Mouse (Mus musculus): Measurements from ENCODE around the gene Fbxw22. TPM values are rescaled to one million over a fixed set of nuclear protein-coding genes. Genes with fewer than 3 reads are reported as not detected.
"Not testable (repeated sequence)": the region's sequence is repeated elsewhere in the genome, so short reads cannot be mapped to it uniquely, and the experiment has no call there.

The Fbxw22 gene
- polyA plus RNA-seq (2011; ENCODE audit: insufficient read depth, insufficient read length, low replicate concordance, missing spikeins) = not detected in 2 replicates

GRCm38 (mm10) chr9:109404196-109404595 lies at the start of gene Fbxw22:
Fbxw22 (minus strand) TSS chr9:109404296.
- H3K27ac ChIP-seq (ENCODE audit: control insufficient read depth, insufficient read depth, low read depth, low read length, poor library complexity); H3K4me1 ChIP-seq (ENCODE audit: control insufficient read depth, insufficient read depth, low read length); H3K4me3 ChIP-seq (replicated peaks; ENCODE audit: control insufficient read depth, low read depth, low read length): not testable (repeated sequence)
- 67% methylated on average over 4 of the region's 4 CpGs for WGBS

- no peaks in the 10 kb centered on the region for H3K4me1 ChIP-seq (ENCODE audit: control insufficient read depth, insufficient read depth, low read length)
- no peak within 1 kb of the TSS for H3K4me3 ChIP-seq (replicated peaks; ENCODE audit: control insufficient read depth, low read depth, low read length)
- H3K27ac ChIP-seq (ENCODE audit: control insufficient read depth, insufficient read depth, low read depth, low read length, poor library complexity) = no peak within 1 kb of the TSS
- TF ChIP-seq POLR2A (IDR thresholded peaks at IDR 0.05; ENCODE audit: borderline replicate concordance, control insufficient read depth, low read depth, low read length) (no peak), CTCF (IDR thresholded peaks at IDR 0.05; ENCODE audit: control insufficient read depth, insufficient read depth, low read length) (no peak)
These were observed 44.9 kb upstream of the Fbxw22 start, which contains the start of gene Fbxw16 for GRCm38 (mm10) chr9:109449040-109449439. Fbxw16 (minus strand) TSS chr9:109449140.

- Histone ChIP-seq H3K4me1 (ENCODE audit: control insufficient read depth, insufficient read depth, low read length) (no peaks in the 10 kb centered on the region), H3K4me3 (replicated peaks; ENCODE audit: control insufficient read depth, low read depth, low read length) (no peak overlapping the region), H3K27ac (ENCODE audit: control insufficient read depth, insufficient read depth, low read depth, low read length, poor library complexity) (no peak overlapping the region)
- 90% methylated on average over 1 of the region's 1 CpGs for WGBS
- TF ChIP-seq POLR2A (IDR thresholded peaks at IDR 0.05; ENCODE audit: borderline replicate concordance, control insufficient read depth, low read depth, low read length) (no peak), CTCF (IDR thresholded peaks at IDR 0.05; ENCODE audit: control insufficient read depth, insufficient read depth, low read length) (no peak)
These were observed 28.9 kb upstream of the Fbxw22 start for GRCm38 (mm10) chr9:109432956-109433355.

- H3K4me3 ChIP-seq (replicated peaks; ENCODE audit: control insufficient read depth, low read depth, low read length); H3K27ac ChIP-seq (ENCODE audit: control insufficient read depth, insufficient read depth, low read depth, low read length, poor library complexity); H3K4me1 ChIP-seq (ENCODE audit: control insufficient read depth, insufficient read depth, low read length): not testable (repeated sequence)
- WGBS = 91% methylated on average over 1 of the region's 1 CpGs
These were observed 64.5 kb downstream of the Fbxw22 start, which contains the start of gene Fbxw28 for GRCm38 (mm10) chr9:109339559-109339958. Fbxw28 (minus strand) TSS chr9:109339659.

Other genes with a start within 250 kb of the Fbxw22 start
- gene Fbxw21, start 242.3 kb downstream of the Fbxw22 start, polyA plus RNA-seq (2011; ENCODE audit: insufficient read depth, insufficient read length, low replicate concordance, missing spikeins) = not detected in 2 replicates
- not detected in 2 replicates for gene Fbxw13, start 208.3 kb downstream of the Fbxw22 start, polyA plus RNA-seq (2011; ENCODE audit: insufficient read depth, insufficient read length, low replicate concordance, missing spikeins)
- gene Fbxw20, start 169.5 kb downstream of the Fbxw22 start, polyA plus RNA-seq (2011; ENCODE audit: insufficient read depth, insufficient read length, low replicate concordance, missing spikeins) = not detected in 2 replicates
- gene Fbxw14, start 116.6 kb downstream of the Fbxw22 start, polyA plus RNA-seq (2011; ENCODE audit: insufficient read depth, insufficient read length, low replicate concordance, missing spikeins) = not detected in 2 replicates
- not detected in 2 replicates for gene Fbxw28, start 64.6 kb downstream of the Fbxw22 start, polyA plus RNA-seq (2011; ENCODE audit: insufficient read depth, insufficient read length, low replicate concordance, missing spikeins)
- not detected in 2 replicates for gene Fbxw16, start 44.8 kb upstream of the Fbxw22 start, polyA plus RNA-seq (2011; ENCODE audit: insufficient read depth, insufficient read length, low replicate concordance, missing spikeins)
- gene Fbxw19, start 91.6 kb upstream of the Fbxw22 start, polyA plus RNA-seq (2011; ENCODE audit: insufficient read depth, insufficient read length, low replicate concordance, missing spikeins) = 3.1 and 6.3 TPM in 2 replicates
- gene Fbxw15, start 164.0 kb upstream of the Fbxw22 start, polyA plus RNA-seq (2011; ENCODE audit: insufficient read depth, insufficient read length, low replicate concordance, missing spikeins) = not detected in 2 replicates
- gene Fbxw24, start 221.8 kb upstream of the Fbxw22 start, polyA plus RNA-seq (2011; ENCODE audit: insufficient read depth, insufficient read length, low replicate concordance, missing spikeins) = not detected in 2 replicates

Measured in bone marrow, adult 2 months (tissue).